Mouse (Mus musculus) thymus, postnatal 0 days (tissue): ENCODE measurements around the gene Dapk2. TPM values are rescaled to one million over a fixed set of nuclear protein-coding genes. Genes with fewer than 3 reads are reported as not detected.

Experiments used
- DNase-seq: peaks from one replicate; pipeline ENCODE4 v3.0.0-alpha.2; 2015; ENCODE audit warnings: low spot score
- polyA plus RNA-seq: library from polyadenylated mRNA; unstranded; fragments of >200 nt; fragmentation: Nextera tagmentation; extraction: Ambion mirVana; gene quantifications from 2 replicates; pipeline ENCODE4 v1.2.1, GENCODE M21; 2015

Dapk2 gene
- polyA plus RNA-seq = 4.7 and 5.4 TPM in 2 replicates

DNA sequence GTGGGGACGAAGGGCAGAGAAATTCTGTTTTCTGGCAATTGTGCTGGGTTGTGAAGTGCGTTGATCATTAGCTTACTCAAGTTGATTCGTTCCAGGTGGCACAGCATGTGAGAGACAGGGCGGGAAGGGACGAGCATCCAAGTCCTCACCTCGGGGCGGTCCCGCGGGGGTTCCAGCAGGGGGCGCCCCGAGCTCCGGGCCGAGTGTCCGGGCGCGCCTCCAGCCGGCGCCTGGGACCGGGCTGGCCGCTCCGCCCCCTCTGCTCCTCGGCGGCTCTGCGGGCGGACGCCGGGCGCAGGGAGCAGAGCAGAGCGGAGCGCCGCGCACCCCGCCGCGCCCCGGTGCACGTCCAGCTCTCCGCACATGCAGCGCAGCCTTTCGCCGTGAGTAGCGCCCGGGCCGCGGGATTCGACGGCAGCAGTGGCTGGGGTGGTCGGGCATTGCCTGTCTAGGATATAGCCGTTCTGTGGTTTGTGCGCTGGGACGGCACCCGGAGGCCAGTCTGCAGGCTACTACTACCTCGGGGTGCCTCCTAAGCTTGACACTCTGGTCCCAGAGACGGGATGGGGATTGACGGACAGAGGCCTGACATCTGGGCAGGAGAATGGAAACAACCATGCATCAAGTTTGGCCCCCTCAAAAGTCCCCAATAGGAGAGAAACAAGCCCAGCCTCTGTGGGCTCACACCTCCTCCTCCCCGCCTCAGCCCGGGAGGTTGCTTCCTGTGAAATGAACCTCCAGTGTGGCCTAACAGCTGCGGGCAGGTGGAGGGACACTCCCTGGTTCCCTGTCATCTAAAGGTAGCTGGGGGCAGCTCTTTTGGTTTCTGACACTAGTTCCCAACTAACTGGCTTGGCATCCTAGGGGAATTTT lies at the start of gene Dapk2:
Gene Dapk2 (plus strand): TSS at position 266 of the 873 bp plus-strand sequence.
- peak; percentile 51 for DNase-seq

DNA sequence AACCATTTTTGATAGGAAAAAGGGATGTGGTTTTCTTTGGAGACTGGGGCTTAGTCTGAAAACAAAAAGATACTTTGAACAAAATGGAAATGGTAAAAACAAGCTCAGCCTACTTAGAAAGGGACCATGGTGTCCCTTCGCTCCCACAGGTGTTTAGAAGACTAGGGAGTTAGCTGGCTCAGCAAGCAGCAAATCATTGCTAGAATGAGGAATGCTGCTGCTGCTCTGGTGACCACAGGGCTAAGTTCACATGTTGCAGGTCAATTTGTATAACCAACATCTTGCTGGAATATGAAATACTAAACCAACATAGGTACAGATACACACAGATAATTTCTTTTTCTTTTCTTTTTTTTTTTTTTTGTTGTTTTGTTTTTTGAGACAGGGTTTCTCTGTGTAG lies 48.4 kb upstream of the Dapk2 start:
- DNase-seq = no peak

DNA sequence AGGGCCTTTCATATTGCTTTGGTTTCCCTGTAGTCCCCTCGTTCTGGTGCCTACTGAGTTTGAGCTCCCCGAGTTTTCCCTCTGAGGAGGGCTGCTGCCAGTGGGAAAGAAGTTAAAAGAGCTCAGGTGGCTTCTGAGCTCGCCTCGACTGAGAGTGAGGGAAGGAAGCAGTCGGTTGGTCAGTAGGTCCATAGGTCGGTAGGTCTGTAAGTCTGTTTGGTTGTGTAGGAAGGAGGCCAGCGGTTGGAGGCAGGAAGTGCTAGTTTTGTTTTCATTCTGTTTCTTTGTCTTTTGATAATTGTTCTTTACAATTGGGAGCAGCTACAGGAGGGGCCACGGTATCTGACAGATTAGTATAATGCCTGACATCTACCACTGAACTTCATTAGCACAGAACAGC lies 47.9 kb upstream of the Dapk2 start:
- no peak for DNase-seq

DNA sequence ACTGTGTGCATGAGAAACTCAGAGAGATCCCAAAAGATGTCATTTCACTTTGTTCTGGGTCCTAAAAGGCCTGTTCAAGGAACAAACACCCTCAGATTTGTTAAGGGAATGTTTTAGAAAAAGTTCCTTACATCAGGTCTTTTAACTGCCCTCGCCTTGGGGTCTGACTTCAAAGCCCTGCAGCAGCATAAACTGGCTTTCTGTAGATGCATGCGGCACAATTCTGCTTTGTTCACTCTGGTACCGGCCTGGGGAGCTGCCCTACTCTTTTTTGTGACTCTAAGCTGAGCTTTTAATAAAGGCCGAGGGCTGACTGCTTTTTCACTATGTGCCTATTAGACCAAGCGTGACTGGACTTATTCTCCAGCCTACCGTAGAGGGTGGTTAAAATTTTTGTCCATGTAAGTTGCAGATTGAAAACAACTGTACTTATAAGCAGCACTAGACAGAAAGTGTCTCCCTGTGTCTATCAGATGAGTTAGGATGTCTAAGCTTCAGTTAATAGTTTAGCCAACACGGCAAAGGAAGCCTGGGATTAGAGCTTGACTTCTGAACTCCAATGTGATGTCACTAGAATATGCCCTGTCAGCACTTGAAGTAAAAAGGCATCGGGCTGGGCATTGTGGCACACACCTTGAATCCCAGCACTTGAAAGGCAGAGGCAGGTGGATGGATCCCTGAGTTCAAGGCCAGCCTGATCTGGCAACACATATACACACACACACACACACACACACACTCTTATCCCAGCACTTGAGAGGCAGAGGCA lies 47.2 kb upstream of the Dapk2 start:
- DNase-seq = no peak

DNA sequence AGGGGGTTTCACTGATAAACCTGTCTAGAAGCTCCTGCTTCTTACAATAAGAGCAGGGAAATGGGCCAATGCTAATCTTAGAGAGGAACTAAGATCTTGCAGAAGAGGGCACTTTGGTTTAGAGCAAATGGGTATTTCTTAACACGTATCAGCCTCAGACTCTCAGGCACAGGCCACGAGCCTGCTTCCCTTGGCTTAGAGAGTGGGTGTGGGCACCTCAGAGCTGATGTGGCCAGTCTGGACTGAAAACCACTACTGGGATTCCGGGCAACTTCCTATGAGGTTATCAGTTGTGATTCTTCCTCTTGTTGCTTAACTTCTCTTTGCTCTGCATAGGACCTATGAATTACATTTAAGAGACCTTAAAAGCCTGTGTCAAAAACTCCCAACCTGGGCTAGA lies 43.7 kb upstream of the Dapk2 start:
- no peak for DNase-seq

DNA sequence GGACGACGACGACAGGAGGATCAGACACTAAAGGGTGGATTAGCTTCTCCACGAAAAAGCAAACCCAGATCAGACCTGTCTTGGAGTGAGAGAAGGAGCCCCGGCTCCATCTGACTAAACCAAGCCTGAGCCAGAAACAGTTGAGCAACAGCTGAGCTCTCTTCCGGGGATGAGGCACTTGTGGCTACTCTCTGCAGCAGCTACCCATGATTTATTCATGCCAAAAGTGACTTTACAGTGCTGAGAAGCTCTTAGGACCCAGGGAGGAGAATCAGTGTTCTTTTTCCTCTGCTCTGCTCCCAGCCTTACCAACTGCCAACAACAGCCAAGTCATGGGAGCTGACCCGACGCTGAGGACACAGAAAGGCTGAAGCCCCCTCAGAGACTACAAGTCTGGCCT lies 41.1 kb upstream of the Dapk2 start:
- no peak for DNase-seq

DNA sequence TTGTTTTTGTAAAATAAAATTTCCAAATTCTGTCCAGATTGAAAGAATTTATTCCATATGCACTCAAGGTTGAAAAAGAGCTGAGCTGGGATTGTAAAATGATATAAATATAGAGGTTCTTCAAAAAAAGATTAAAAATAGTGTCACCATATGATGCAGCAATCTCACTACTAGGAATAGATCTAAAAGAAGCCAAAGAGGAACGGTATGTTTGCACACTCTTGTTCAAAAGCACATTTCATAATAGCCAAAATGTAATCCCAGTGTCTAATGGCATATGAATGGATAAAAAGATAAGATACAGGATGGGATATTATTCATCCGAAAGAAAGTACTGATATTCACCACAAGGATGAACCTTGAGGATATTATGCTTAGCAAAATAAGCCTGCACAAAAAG lies 38.5 kb upstream of the Dapk2 start:
- DNase-seq = no peak

DNA sequence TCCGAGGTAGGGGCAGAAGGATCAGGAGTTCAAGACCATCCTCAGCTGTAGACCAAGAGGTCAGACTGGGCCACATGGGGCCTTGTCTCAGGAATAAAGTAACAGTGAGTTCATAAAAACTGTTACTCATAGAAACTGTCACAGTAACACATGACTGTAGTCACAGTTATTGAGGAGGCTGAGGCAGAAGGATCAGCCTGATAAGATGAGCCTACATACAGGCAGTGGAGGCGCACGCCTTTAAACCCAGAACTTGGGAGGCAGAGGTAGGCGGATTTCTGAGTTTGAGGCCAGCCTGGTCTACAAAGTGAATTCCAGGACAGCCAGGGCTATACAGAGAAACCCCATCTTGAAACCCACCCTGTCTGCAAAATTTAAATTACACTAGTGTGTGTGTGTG lies 37.9 kb upstream of the Dapk2 start:
- DNase-seq = no peak

DNA sequence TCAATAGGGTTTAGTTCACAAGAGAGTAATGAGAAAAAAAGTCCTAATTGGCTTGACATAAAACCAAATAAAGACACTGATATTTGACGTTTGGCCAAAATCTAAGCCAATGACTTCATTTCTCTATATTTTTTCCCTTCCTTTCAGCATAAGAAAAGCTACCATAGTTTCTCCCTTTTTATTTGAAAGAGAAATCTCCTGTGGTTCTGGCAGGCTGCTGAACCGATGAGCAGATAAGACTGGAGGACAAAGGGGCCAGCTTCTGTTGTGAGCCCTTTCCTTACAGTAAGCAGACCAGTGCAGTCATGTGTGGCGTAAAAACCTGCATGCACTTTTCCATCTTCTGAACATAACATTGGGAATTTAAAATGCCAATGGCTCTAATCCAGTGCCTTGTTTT lies 37.1 kb upstream of the Dapk2 start:
- DNase-seq = no peak

DNA sequence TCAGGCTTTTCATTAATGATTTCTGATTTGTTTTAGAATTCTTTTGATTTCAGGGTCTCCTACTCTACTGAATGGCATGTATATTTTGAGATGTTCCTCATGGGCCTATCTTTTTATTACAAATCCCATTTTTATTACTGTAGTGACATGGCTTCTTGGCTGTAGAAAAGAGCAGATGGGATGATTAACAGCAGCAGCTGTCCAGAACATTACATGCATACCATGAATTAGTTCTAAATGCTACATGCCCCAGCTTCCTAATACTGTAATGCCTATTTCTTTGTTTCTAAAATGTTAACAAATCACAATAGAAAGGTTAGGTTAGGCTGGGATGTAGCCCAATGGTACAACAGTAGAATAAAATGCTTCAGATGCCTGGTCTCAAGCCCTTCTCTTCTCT lies 36.6 kb upstream of the Dapk2 start:
- DNase-seq = no peak

DNA sequence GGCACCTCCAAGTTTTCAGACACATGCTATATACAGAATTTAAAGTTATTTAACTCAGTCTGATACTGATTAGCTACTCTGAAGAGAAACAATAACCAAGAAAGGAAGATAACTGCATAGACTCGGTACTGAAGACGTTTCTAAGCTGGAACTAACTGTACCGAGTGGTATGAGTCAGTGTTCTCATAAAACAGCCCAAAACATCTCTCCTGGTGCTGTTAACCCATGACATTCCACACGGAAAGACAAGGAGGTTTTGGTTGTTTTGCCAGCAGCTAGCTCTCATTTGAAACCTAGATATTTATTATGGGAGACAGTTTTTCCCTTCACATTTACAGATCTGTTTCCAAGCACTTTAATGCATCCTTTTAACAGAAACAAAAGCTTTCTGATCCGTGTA lies 34.4 kb upstream of the Dapk2 start:
- no peak for DNase-seq

DNA sequence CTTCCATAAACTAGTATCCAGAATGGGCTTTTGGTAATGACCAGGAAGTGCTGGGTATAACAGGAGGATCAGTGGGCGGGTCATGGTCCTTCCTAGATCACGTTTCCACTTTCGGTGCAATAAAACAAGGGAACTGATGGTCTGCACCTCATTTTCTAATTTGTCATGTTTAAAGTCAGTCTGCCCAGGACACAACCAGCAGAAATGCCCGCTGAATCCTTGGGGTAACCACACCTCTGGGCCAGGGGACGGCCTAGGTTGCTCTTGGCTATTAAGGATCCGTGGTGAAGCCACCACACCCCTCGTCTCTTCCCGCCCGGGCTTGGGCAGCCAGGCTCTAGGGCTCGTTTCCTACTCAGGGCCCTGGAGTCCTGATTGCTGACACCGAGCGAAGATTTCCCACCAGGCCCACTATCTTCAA lies 33.9 kb upstream of the Dapk2 start:
- DNase-seq = no peak

DNA sequence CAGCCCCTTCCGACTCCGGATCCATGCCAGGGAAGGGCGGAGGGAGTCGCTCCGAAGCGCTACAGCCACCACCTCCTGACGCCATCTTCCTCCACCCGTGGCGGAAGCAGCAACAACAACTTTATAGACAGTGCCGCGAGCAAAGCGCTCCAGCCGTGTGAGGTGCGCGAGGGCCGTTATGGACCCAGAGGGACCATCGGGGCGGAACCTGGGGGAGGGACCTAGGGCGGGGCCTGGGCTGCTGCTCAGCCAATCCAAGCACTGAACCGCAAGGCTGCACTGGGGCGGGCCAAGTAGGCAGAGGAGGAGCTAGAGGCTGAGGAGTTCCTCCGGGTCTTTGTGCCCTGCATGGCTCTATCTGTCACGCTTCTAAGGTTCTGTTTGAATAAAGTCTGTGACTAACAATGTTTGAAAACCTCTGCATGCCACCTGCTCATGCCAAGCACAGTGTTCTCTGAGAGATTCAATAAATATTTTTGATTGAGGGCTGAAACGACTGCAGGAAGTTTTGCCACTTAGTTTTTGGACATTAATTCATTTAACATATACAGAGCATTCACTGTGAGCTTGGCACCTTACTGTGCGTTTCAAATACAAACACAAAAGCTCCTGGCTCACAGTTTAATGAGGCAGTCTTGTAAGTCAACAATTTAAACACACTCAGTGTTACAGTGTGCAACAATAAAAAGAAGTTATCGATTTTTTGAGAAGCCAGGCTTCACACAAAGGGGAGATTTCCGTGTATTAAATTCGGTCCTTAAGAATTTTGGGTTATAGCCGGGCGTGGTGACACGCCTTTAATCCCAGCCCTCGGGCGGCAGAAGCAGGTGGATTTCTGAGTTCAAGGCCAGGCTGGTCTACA lies 33.1 kb upstream of the Dapk2 start:
- peak; percentile 98 for DNase-seq

DNA sequence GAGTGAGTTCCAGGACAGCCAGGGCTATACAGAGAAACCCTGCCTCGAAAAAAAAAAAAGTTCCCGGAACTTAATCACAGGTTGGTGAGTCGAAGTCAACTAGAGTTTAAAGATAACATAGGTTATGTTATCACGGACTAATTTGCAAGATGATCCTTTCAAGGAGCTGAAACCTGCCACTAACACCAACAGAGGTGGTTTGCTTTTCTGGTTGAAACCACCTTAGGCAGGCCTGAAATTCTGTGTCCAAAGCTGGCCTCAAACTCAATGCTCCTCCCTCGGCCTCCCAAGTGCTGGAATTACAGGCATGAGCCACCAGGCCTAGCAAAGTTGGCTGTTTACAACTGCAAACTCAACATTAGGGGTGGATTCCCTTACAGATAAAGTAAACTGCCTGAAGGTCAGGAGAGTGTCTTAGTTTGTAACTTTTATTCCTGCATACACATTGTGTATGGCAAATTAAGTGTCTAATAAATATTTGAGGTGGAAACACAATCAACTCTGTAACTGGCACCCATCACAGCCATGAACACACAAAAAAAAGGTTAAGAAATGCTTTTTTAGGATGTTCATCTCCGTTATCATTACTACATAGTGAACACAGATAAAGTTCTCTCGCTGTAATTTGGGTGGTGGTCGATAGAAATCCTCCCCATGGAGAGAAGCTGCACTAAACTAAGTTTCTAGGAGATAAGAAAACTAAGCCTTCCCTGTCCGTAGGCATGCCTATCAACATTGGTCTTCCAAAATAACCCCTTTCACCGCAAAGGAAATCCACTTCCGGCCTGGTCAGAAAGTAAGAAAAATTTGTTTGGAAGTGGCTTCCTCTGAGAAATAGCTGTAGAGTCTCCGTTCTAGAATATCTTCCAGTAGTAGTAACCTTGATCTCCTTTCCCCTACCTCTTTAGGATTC lies 32.2 kb upstream of the Dapk2 start:
- DNase-seq = no peak

DNA sequence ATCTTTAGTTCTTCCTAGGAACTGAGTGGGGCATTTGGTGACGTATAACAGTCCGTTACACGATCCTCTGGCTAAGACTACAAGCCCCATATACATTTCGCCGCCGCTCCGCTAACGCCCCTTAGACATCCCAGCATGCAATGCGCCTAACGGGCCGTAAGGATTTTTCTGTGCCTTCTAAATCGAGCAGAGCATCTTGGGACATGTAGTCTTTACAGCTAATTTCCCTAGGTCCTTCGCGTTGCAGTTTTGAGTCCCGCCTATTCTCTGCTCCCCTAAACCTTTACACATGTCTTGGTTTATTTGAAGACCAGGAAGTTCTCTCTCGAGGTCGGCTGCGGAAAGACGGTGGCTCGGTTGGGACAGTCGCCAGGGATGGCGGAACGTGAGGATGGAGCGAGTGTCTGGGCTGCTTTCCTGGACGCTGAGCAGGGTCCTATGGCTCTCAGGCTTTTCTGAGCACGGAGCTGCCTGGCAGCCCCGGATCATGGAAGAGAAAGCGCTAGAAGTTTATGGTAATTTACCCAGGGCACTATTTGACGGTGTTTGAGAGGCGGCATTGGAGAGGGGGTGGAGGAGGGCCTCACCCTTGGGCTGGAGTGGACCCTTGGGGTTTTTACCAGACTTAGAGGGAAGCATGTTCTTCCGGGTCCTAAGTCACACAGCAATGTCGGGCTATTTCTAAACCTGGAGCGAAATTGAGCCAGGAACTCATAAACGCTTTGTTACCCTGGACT lies 31.4 kb upstream of the Dapk2 start, which contains the start of the genes Snx1 and Ciao2a:
Gene Snx1 (minus strand): TSS at position 132 of the 737 bp plus-strand sequence.
Gene Ciao2a (plus strand): TSS at position 156 of the 737 bp plus-strand sequence.
- peak; percentile 97 for DNase-seq

DNA sequence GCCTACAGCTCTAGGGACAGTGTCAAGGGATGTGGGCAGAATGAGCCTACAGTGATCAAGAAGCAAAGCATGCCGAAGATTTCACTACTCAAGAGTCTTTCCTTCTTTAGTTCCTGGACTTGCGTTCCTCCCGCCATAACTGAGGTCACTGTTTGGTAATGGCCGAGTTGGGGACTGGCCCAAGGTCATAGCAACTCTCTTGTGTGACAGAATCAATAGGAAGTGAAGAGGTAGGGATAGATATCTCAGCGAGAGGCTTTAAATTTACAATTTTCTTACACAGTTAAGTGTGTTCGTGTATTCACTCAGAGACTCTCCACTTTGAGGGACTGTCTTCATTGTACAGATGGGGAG lies 30.9 kb upstream of the Dapk2 start:
- DNase-seq = no peak

DNA sequence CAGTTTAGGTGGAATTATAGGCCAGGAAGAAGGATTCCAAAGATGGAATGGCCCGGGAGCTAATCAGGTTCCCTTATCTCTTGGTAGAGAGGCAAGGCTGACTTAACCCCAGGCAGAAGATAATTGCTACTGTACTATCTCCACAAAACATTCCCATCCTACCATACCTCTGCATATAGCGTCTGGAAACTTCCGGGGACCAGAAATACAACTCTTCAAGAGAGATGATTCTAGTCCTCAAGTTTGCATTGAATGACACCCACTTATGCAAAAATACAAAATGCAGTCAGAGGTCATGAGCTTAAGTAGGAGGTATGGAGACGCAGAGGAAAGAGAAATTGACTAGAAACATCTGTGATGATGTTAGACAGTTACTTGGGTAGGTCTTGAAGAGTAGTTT lies 30.1 kb upstream of the Dapk2 start:
- DNase-seq = no peak

DNA sequence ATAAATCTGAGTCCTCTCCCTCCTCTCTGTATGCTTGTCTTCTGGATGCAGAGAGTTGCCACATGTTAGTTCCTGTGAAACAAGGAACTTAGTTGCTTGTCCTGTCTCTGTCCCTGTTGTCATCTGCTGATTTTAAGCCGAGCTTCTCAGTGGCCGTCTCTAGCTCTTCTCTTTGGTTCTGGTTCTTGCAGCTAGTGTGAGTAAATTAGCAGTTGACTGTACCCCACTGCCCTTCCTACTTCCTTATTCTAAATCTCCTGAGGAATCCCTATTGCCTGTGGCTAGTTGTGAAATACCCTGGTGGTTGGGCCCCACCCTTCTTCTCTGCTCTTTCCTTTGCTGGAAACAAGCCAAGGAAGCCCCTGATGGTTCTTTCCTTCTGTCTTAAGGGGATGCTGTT lies 26.6 kb upstream of the Dapk2 start:
- DNase-seq = no peak

DNA sequence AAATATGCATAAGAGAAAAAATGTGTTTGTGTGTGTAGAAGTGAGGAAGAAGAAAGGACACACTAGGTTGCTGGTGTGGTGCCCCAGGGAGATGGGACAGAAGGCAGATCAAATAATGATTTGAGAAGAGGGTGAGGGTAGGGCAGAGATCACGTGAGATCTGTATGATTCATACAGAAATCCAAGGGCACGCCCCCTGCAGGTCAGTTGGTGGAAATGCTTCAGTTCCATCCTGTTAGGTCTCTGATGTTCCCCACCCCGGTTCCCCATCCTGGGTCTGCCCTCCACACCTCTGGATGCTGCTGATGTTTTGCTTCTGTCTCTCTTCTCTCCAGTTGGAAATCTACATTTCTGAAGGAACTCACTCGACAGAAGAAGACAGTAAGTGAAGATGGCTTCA lies 22.1 kb upstream of the Dapk2 start:
- peak; percentile 50 for DNase-seq

DNA sequence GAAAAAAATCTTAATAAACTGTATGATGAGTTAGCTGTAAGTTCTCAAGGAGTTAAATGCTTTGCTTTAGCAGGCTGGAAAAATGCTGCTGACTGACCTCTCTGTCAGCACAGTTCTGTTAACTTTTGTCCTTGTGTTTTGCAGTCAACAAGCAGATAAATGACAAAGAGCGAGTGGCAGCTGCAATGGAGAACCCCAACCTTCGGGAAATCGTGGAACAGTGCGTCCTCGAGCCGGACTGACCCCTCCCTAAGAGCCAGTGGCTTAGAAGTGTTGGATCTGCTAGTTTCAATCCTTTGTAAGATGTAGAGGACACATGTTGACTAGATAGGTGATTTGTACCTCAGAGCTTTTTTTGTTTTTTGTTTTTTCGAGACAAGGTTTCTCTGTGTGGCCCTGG lies 19.8 kb upstream of the Dapk2 start:
- DNase-seq = no peak
